Mouse (Mus musculus): ENCODE measurements around the gene Mertk.
A peak's percentile ranks its signal among the peaks of the same experiment; 100 is the strongest.

DNA sequence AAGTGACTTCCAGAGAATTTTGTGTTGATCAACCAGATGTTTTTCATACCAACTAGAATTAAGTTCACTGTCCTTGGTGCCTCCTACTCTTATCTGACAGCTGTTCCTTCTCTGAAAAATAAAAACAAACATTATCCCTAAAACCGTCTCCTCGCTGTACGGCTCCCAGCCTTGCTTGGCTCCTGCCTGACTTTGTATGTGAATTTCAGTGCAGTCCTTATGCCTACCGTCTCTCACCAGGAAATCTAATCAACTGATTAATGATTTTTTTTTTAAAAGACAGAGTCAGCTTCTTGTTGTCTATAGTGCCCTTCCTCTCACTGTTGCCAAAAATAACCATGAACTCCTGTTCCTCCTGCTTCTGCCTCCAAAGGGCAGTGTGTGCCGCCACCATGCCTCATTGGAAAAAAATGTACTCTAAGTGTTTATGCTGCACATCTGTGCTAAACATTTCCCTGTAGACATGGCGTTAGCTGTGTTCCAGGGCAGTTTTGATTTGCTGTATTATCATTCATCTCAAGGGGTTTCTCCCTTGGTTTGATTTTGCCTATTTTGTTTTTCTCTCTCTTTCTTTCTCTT is 54.6 kb downstream of the Mertk start:
- TF ChIP-seq CTCF (IDR thresholded peaks at IDR 0.05; ENCODE audit: low read depth) (no peak), EP300 (IDR thresholded peaks at IDR 0.05; ENCODE audit: low read depth) (peak; percentile 39; the same call in 1 of the 2 replicates)

Data from liver, postnatal 0 days (tissue).